ENCODE assay signal across 22 mouse cellular contexts in the genomic region with DNA sequence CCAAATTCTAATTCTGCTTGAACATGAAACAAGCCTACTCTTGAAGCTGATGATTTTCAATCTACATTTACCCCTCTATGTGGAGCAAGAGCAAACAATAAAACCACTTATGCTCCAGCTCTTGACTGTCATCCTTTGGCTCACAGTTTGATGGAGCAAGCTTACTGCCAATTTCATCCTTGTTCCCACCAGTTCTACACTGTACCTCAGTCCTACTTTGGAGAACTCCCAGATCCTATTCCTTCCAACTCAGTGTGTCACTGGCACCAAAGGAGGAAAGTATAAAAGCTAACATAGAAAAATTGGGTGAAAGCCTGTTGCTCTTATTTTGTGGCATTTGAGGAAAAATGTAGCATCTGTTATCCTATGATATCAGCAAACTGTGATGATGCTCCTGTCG.
A peak's percentile ranks its signal among the peaks of the same experiment; 100 is the strongest.
DNase-seq lines count a peak whose midpoint lies in the region; ATAC-seq lines count a peak whose summit lies in the region.
"Had no signal": no experiment of that assay in that cellular context is flagged by ENCODE, and none has a peak within 500 bp of the region (broad histone marks: within the 10 kb centered on the region; RNA-seq: fewer than 3 reads in every experiment).

No protein-coding gene starts in this region.

- peak; percentile 72; the same call in 1 of the 2 replicates for ATAC-seq in forebrain, embryonic 16.5 days
- ATAC-seq: activated CD4-positive, CD25-positive, alpha-beta regulatory T cell, adult 4 months; hindbrain, embryonic 16.5 days; inflammation-experienced regulatory T-cells, adult 6 months; Patski had no signal

- H3K4me1 ChIP-seq in forebrain, embryonic 16.5 days (replicated peaks; ENCODE audit: control insufficient read depth, insufficient read depth, low read length) = no peaks in the 10 kb centered on the region
- no peaks in the 10 kb centered on the region for H3K4me1 ChIP-seq in forebrain, embryonic 10.5 days
- H3K4me1 ChIP-seq: embryonic facial prominence, embryonic 15.5 days; heart, embryonic 10.5 days; hindbrain, embryonic 12.5 days had no signal

- no peak overlapping the region for H3K27ac ChIP-seq in forebrain, embryonic 16.5 days (ENCODE audit: low read length)
- H3K27ac ChIP-seq in forebrain, embryonic 10.5 days = no peak overlapping the region
- H3K27ac ChIP-seq: embryonic facial prominence, embryonic 15.5 days; heart, embryonic 10.5 days; hindbrain, embryonic 12.5 days had no signal

- H3K36me3 ChIP-seq in forebrain, embryonic 16.5 days (ENCODE audit: control insufficient read depth, insufficient read depth) = no peaks in the 10 kb centered on the region
- H3K36me3 ChIP-seq in forebrain, embryonic 10.5 days (replicated peaks) = no peaks in the 10 kb centered on the region
- H3K36me3 ChIP-seq: embryonic facial prominence, embryonic 15.5 days; heart, embryonic 10.5 days; hindbrain, embryonic 12.5 days had no signal

- 76% methylated on average over 1 of the region's 1 CpGs for WGBS in forebrain, embryonic 16.5 days
- WGBS in forebrain, embryonic 10.5 days = 87% methylated on average over 1 of the region's 1 CpGs

- no peak overlapping the region for H3K9ac ChIP-seq in forebrain, embryonic 16.5 days (replicated peaks; ENCODE audit: low read depth, low read length)
- H3K9ac ChIP-seq: embryonic facial prominence, embryonic 15.5 days; hindbrain, embryonic 12.5 days had no signal

- no peak overlapping the region for H3K4me3 ChIP-seq in forebrain, embryonic 16.5 days (replicated peaks; ENCODE audit: low read length)
- H3K4me3 ChIP-seq in forebrain, embryonic 10.5 days = no peak overlapping the region
- H3K4me3 ChIP-seq: embryonic facial prominence, embryonic 15.5 days; erythroblast, embryonic 14.5 days; heart, embryonic 10.5 days; hindbrain, embryonic 12.5 days had no signal

- no peak overlapping the region for H3K4me2 ChIP-seq in forebrain, embryonic 16.5 days (ENCODE audit: low read length)
- H3K4me2 ChIP-seq: embryonic facial prominence, embryonic 15.5 days; hindbrain, embryonic 12.5 days had no signal

- no peaks in the 10 kb centered on the region for H3K27me3 ChIP-seq in forebrain, embryonic 16.5 days (replicated peaks; ENCODE audit: control insufficient read depth, insufficient read depth, low read length)
- no peaks in the 10 kb centered on the region for H3K27me3 ChIP-seq in forebrain, embryonic 10.5 days (ENCODE audit: poor library complexity, severe bottlenecking)
- H3K27me3 ChIP-seq: CH12.LX; embryonic facial prominence, embryonic 15.5 days; hindbrain, embryonic 12.5 days; Patski had no signal

- DNase-seq in forebrain, embryonic 10.5 days (ENCODE audit: extremely low spot score, low spot score) = no peak
- DNase-seq in layer of hippocampus, postnatal 10 days (ENCODE audit: low spot score in 2 of 2) = peak; percentile 9 to 25
- no peak for DNase-seq in layer of hippocampus, adult 8-10 months (ENCODE audit: low spot score in 2 of 2)
- DNase-seq in right cerebral cortex, adult 18-20 months = peak; percentile 1
- DNase-seq in right cerebral cortex, postnatal 25 days = no peak
- peak; percentile 18 for DNase-seq in telencephalon, adult 2 months (ENCODE audit: low read depth, low spot score)
- DNase-seq: adrenal gland, postnatal 14 days; embryo, embryonic 11 days; gastrocnemius, postnatal 10 days; heart, adult 18-20 months; heart, postnatal 10 days; heart, postnatal 4 days had no signal

- H3K9me3 ChIP-seq in forebrain, embryonic 16.5 days (ENCODE audit: control insufficient read depth, low read length) = no peaks in the 10 kb centered on the region
- H3K9me3 ChIP-seq in forebrain, embryonic 10.5 days = no peaks in the 10 kb centered on the region
- H3K9me3 ChIP-seq: embryonic facial prominence, embryonic 15.5 days; heart, embryonic 10.5 days; hindbrain, embryonic 12.5 days had no signal

Comparison
In these comparisons a context has a peak if more than half of its experiments do, and no peak if none do; other contexts are left out.
1. DNase-seq: peak in layer of hippocampus, postnatal 10 days (2 of 2), right cerebral cortex, adult 18-20 months (single experiment) and telencephalon, adult 2 months (single experiment); none in forebrain, embryonic 10.5 days (single experiment), layer of hippocampus, adult 8-10 months (0 of 2) and right cerebral cortex, postnatal 25 days (single experiment).